Mouse (Mus musculus): Measurements from ENCODE around the gene Ccdc87. TPM values are rescaled to one million over a fixed set of nuclear protein-coding genes. Genes with fewer than 3 reads are reported as not detected.

Gene Ccdc87
- polyA plus RNA-seq (2015; fragmentation: Nextera tagmentation; extraction: Ambion mirVana), result 0.51 and 0.62 TPM in 2 replicates

GRCm38 (mm10) chr19:4839149-4839548, at the start of gene Ccdc87, which contains the start of gene Ccs:
TSS of gene Ccdc87 (plus strand) at chr19:4839366.
TSS of gene Ccs (minus strand) at chr19:4839332.
- peaks cover 6% of the 10 kb centered on the region; the same call in 1 of the 2 replicates for H3K27me3 ChIP-seq (replicated peaks; ENCODE audit: insufficient read depth, low read length)
- ATAC-seq (peak; percentile 100), DNase-seq (ENCODE audit: low spot score) (peak; percentile 98)
- peak within 1 kb of the TSS; percentile 7; the same call in 1 of the 2 replicates for H3K27ac ChIP-seq (ENCODE audit: low read length)
- peaks cover 8% of the 10 kb centered on the region; the same call in 1 of the 2 replicates for H3K4me1 ChIP-seq (ENCODE audit: insufficient read depth, low read depth, low read length)
- peak within 1 kb of the TSS; percentile 56 for H3K4me3 ChIP-seq (ENCODE audit: low read depth, low read length)
- no peaks in the 10 kb centered on the region for H3K9me3 ChIP-seq (ENCODE audit: low read length)
- peak within 1 kb of the TSS; percentile 69 for H3K9ac ChIP-seq (replicated peaks; ENCODE audit: low read depth)
- peak within 1 kb of the TSS; percentile 90 for H3K4me2 ChIP-seq (replicated peaks; ENCODE audit: low read depth, low read length)
- H3K36me3 ChIP-seq (ENCODE audit: insufficient read depth, low read length), result no peaks in the 10 kb centered on the region
- TF ChIP-seq CTCF (IDR thresholded peaks at IDR 0.05) (peak; percentile 36; the same call in 1 of the 2 replicates), EP300 (IDR thresholded peaks at IDR 0.05) (no peak)
- under 1% methylated on average over 25 of the region's 25 CpGs for WGBS

GRCm38 (mm10) chr19:4793281-4793830, 45.8 kb upstream of the Ccdc87 start:
- peaks cover 4% of the 10 kb centered on the region for H3K4me1 ChIP-seq (ENCODE audit: insufficient read depth, low read depth, low read length)
- H3K9me3 ChIP-seq (ENCODE audit: low read length), result no peaks in the 10 kb centered on the region
- H3K36me3 ChIP-seq (ENCODE audit: insufficient read depth, low read length), result no peaks in the 10 kb centered on the region; the same call in 1 of the 2 replicates
- DNase-seq (ENCODE audit: low spot score) (peak; percentile 50), ATAC-seq (peak; percentile 38)
- peak overlapping the region; percentile 69 for H3K9ac ChIP-seq (replicated peaks; ENCODE audit: low read depth)
- peak overlapping the region; percentile 78 for H3K4me3 ChIP-seq (ENCODE audit: low read depth, low read length)
- H3K27ac ChIP-seq (ENCODE audit: low read length), result peak overlapping the region; percentile 74
- WGBS, result under 1% methylated on average over 16 of the region's 16 CpGs
- no peaks in the 10 kb centered on the region for H3K27me3 ChIP-seq (replicated peaks; ENCODE audit: insufficient read depth, low read length)
- peak overlapping the region; percentile 65 for H3K4me2 ChIP-seq (replicated peaks; ENCODE audit: low read depth, low read length)
- TF ChIP-seq CTCF (IDR thresholded peaks at IDR 0.05) (no peak), EP300 (IDR thresholded peaks at IDR 0.05) (no peak)

- no peaks in the 10 kb centered on the region; the same call in 1 of the 2 replicates for H3K36me3 ChIP-seq (ENCODE audit: insufficient read depth, low read length)
- ATAC-seq, result peak; percentile 99
- under 1% methylated on average over 31 of the region's 31 CpGs for WGBS
Measured at GRCm38 (mm10) chr19:4793831-4794422, 45.2 kb upstream of the Ccdc87 start, which contains the start of gene Rbm4. TSS of gene Rbm4 (minus strand) at chr19:4793901.

GRCm38 (mm10) chr19:4795929-4796328, 43.2 kb upstream of the Ccdc87 start:
- H3K4me3 ChIP-seq (ENCODE audit: low read depth, low read length), result no peak overlapping the region
- H3K9ac ChIP-seq (replicated peaks; ENCODE audit: low read depth), result no peak overlapping the region
- peaks cover 4% of the 10 kb centered on the region for H3K4me1 ChIP-seq (ENCODE audit: insufficient read depth, low read depth, low read length)
- 67% methylated on average over 1 of the region's 1 CpGs for WGBS
- DNase-seq (ENCODE audit: low spot score) (no peak), ATAC-seq (no peak)
- H3K4me2 ChIP-seq (replicated peaks; ENCODE audit: low read depth, low read length), result no peak overlapping the region
- H3K9me3 ChIP-seq (ENCODE audit: low read length), result no peaks in the 10 kb centered on the region
- TF ChIP-seq CTCF (IDR thresholded peaks at IDR 0.05) (no peak), EP300 (IDR thresholded peaks at IDR 0.05) (no peak)
- H3K36me3 ChIP-seq (ENCODE audit: insufficient read depth, low read length), result peaks cover 12% of the 10 kb centered on the region; the same call in 1 of the 2 replicates
- no peak overlapping the region for H3K27ac ChIP-seq (ENCODE audit: low read length)
- no peaks in the 10 kb centered on the region for H3K27me3 ChIP-seq (replicated peaks; ENCODE audit: insufficient read depth, low read length)

More at GRCm38 (mm10) chr19:4793831-4794422, 45.2 kb upstream of the Ccdc87 start, which contains the start of gene Rbm4:
- Histone ChIP-seq H3K4me1 (ENCODE audit: insufficient read depth, low read depth, low read length) (peaks cover 4% of the 10 kb centered on the region), H3K27me3 (replicated peaks; ENCODE audit: insufficient read depth, low read length) (no peaks in the 10 kb centered on the region), H3K27ac (ENCODE audit: low read length) (peak within 1 kb of the TSS; percentile 74), H3K4me2 (replicated peaks; ENCODE audit: low read depth, low read length) (peak within 1 kb of the TSS; percentile 65), H3K9me3 (ENCODE audit: low read length) (no peaks in the 10 kb centered on the region), H3K4me3 (ENCODE audit: low read depth, low read length) (peak within 1 kb of the TSS; percentile 78), H3K9ac (replicated peaks; ENCODE audit: low read depth) (peak within 1 kb of the TSS; percentile 69)
- TF ChIP-seq EP300 (IDR thresholded peaks at IDR 0.05), result no peak
- no peak for TF ChIP-seq CTCF (IDR thresholded peaks at IDR 0.05)
- peak; percentile 99 for DNase-seq (ENCODE audit: low spot score)

- Histone ChIP-seq H3K36me3 (ENCODE audit: insufficient read depth, low read length) (peaks cover 21% of the 10 kb centered on the region; the same call in 1 of the 2 replicates), H3K27ac (ENCODE audit: low read length) (no peak overlapping the region), H3K4me3 (ENCODE audit: low read depth, low read length) (no peak overlapping the region), H3K27me3 (replicated peaks; ENCODE audit: insufficient read depth, low read length) (no peaks in the 10 kb centered on the region), H3K4me2 (replicated peaks; ENCODE audit: low read depth, low read length) (no peak overlapping the region), H3K9ac (replicated peaks; ENCODE audit: low read depth) (no peak overlapping the region), H3K4me1 (ENCODE audit: insufficient read depth, low read depth, low read length) (peaks cover 3% of the 10 kb centered on the region), H3K9me3 (ENCODE audit: low read length) (no peaks in the 10 kb centered on the region)
- no peak for TF ChIP-seq EP300 (IDR thresholded peaks at IDR 0.05)
- TF ChIP-seq CTCF (IDR thresholded peaks at IDR 0.05), result no peak
- DNase-seq (ENCODE audit: low spot score) (no peak), ATAC-seq (no peak)
- WGBS, result 100% methylated on average over 2 of the region's 2 CpGs
Measured at GRCm38 (mm10) chr19:4797846-4798245, 41.3 kb upstream of the Ccdc87 start.

- no peaks in the 10 kb centered on the region for H3K9me3 ChIP-seq (ENCODE audit: low read length)
- no peak overlapping the region for H3K27ac ChIP-seq (ENCODE audit: low read length)
- DNase-seq (ENCODE audit: low spot score), result no peak
- no peak overlapping the region for H3K4me2 ChIP-seq (replicated peaks; ENCODE audit: low read depth, low read length)
- WGBS, result 95% methylated on average over 5 of the region's 5 CpGs
- H3K4me1 ChIP-seq (ENCODE audit: insufficient read depth, low read depth, low read length), result no peaks in the 10 kb centered on the region
- H3K9ac ChIP-seq (replicated peaks; ENCODE audit: low read depth), result no peak overlapping the region
- H3K4me3 ChIP-seq (ENCODE audit: low read depth, low read length), result no peak overlapping the region
- no peaks in the 10 kb centered on the region for H3K27me3 ChIP-seq (replicated peaks; ENCODE audit: insufficient read depth, low read length)
- no peak for ATAC-seq
- H3K36me3 ChIP-seq (ENCODE audit: insufficient read depth, low read length), result peaks cover 21% of the 10 kb centered on the region; the same call in 1 of the 2 replicates
- TF ChIP-seq EP300 (IDR thresholded peaks at IDR 0.05), result no peak
- TF ChIP-seq CTCF (IDR thresholded peaks at IDR 0.05), result no peak
Measured at GRCm38 (mm10) chr19:4799083-4799482, 40.1 kb upstream of the Ccdc87 start.
